Mouse (Mus musculus): ENCODE results near the gene Ttyh3. TPM values are rescaled to one million over a fixed set of nuclear protein-coding genes. Genes with fewer than 3 reads are reported as not detected.

The Ttyh3 gene
- polyA plus RNA-seq (2014; fragmentation: Illumina TruSeq; extraction: RNeasy Lipid Tissue Mini Kit (QIAGEN cat#74804); ENCODE audit: low read depth, low replicate concordance): 0.97 TPM

GRCm38 (mm10) chr5:140648519-140649100 is at the start of gene Ttyh3:
TSS of gene Ttyh3 (minus strand) at chr5:140649031.

DNA sequence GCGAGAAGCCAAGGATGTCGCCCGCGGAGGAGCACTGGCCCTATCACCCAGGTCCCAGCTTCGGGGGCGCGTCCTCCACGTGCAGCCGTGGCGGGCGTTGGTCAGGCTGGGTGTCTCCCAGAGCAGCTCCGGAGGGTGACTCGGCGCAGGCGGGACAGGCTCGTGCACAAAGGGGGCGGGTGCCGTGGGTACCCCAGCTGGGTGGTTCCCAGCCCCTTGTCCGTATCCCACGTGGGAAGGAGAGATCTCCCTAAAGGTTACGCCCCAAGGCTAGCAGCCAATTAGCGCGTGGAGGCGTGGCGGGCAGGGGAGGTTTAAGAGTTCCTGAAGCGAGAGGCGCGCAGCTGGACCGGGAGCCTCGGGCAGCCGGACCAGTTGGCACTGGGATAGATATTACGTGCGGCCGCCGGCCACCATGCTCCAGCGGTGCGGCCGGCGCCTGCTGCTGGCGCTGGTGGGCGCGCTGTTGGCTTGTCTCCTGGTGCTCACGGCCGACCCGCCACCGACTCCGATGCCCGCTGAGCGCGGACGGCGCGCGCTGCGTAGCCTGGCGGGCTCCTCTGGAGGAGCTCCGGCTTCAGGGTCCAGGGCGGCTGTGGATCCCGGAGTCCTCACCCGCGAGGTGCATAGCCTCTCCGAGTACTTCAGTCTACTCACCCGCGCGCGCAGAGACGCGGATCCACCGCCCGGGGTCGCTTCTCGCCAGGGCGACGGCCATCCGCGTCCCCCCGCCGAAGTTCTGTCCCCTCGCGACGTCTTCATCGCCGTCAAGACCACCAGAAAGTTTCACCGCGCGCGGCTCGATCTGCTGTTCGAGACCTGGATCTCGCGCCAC is 41.6 kb downstream of the Ttyh3 start, which contains the start of gene Lfng:
Gene Lfng, plus strand, starts transcription at position 320 of the 835 bp plus-strand sequence.

Other genes starting within 250 kb of the Ttyh3 start
- 25.0 TPM for gene Eif3b, start 229.7 kb downstream of the Ttyh3 start, polyA plus RNA-seq (2014; fragmentation: Illumina TruSeq; extraction: RNeasy Lipid Tissue Mini Kit (QIAGEN cat#74804); ENCODE audit: low read depth, low replicate concordance)
- not detected for gene Gm4869, start 203.4 kb downstream of the Ttyh3 start, polyA plus RNA-seq (2014; fragmentation: Illumina TruSeq; extraction: RNeasy Lipid Tissue Mini Kit (QIAGEN cat#74804); ENCODE audit: low read depth, low replicate concordance)
- not detected for gene Chst12, start 143.5 kb downstream of the Ttyh3 start, polyA plus RNA-seq (2014; fragmentation: Illumina TruSeq; extraction: RNeasy Lipid Tissue Mini Kit (QIAGEN cat#74804); ENCODE audit: low read depth, low replicate concordance)
- gene Grifin, start 84.0 kb downstream of the Ttyh3 start, polyA plus RNA-seq (2014; fragmentation: Illumina TruSeq; extraction: RNeasy Lipid Tissue Mini Kit (QIAGEN cat#74804); ENCODE audit: low read depth, low replicate concordance): not detected
- 0.57 TPM for gene Lfng, start 41.7 kb downstream of the Ttyh3 start, polyA plus RNA-seq (2014; fragmentation: Illumina TruSeq; extraction: RNeasy Lipid Tissue Mini Kit (QIAGEN cat#74804); ENCODE audit: low read depth, low replicate concordance)
- gene Iqce, start 53.3 kb upstream of the Ttyh3 start, polyA plus RNA-seq (2014; fragmentation: Illumina TruSeq; extraction: RNeasy Lipid Tissue Mini Kit (QIAGEN cat#74804); ENCODE audit: low read depth, low replicate concordance): 17.6 TPM
- gene Brat1, start 56.0 kb upstream of the Ttyh3 start, polyA plus RNA-seq (2014; fragmentation: Illumina TruSeq; extraction: RNeasy Lipid Tissue Mini Kit (QIAGEN cat#74804); ENCODE audit: low read depth, low replicate concordance): 2.1 TPM
- gene Amz1, start 75.1 kb upstream of the Ttyh3 start, polyA plus RNA-seq (2014; fragmentation: Illumina TruSeq; extraction: RNeasy Lipid Tissue Mini Kit (QIAGEN cat#74804); ENCODE audit: low read depth, low replicate concordance): not detected
- 8.5 TPM for gene Gna12, start 181.4 kb upstream of the Ttyh3 start, polyA plus RNA-seq (2014; fragmentation: Illumina TruSeq; extraction: RNeasy Lipid Tissue Mini Kit (QIAGEN cat#74804); ENCODE audit: low read depth, low replicate concordance)